Comparison of ENCODE assay signal across 14 mouse cellular contexts in the genomic region with DNA sequence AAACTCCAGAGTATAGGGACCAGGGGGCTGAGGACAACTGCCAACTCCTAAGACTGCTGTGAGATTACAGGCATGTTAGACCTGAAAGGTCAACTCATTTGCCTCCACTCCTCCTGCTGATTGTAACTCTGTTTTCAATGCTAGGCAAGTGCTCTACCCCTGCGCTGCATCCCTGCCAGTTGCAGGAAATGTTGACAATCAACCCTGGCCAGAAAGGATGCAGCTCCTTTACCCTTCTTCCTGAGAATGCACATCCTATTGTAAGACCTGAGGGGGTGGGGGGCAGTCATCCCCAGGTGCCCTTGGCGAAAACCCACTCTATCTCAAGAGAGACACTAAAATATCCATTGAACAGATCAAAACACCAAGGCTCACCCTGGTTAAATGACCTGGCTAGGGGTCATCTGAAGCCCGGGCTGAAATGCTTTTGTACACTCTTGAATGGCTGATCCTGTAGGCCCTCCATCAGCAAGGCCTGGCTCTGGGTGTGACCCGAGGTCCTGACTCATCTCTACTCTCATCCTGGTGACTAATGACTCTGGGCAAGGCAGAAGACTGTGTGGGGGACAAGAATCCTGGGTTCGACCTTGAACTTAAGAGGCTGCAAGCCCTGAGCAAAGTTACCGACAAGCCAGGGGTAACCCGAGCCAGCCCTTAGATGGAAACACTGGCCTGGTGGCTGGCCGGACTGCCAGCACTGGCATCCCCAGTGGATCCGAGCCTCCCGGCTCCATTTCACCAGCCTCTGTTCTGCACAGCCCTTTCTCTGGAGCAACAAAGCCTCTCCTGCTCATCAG. TPM values are rescaled to one million over a fixed set of nuclear protein-coding genes. Genes with fewer than 3 reads are reported as not detected.
DNase-seq lines count a peak whose midpoint lies in the region; ATAC-seq and TF ChIP-seq lines count a peak whose summit lies in the region.
"Had no signal": no experiment of that assay in that cellular context is flagged by ENCODE, and none has a peak within 500 bp of the region (broad histone marks: within the 10 kb centered on the region; RNA-seq: fewer than 3 reads in every experiment).

No protein-coding gene starts in this region.

- H3K27me3 ChIP-seq in kidney, adult 2 months (replicated peaks; ENCODE audit: control insufficient read depth, insufficient read depth, low read length), result no peaks in the 10 kb centered on the region
- no peaks in the 10 kb centered on the region for H3K27me3 ChIP-seq in limb, embryonic 12.5 days
- H3K27me3 ChIP-seq: heart, embryonic 12.5 days; neural tube, embryonic 12.5 days had no signal

- no peak for TF ChIP-seq POLR2A in kidney, adult 2 months (IDR thresholded peaks at IDR 0.05; ENCODE audit: low read depth, low read length)

- H3K4me3 ChIP-seq in kidney, adult 2 months (ENCODE audit: insufficient read depth, low read depth, low read length), result no peak overlapping the region
- no peak overlapping the region for H3K4me3 ChIP-seq in limb, embryonic 12.5 days (replicated peaks)
- H3K4me3 ChIP-seq: erythroblast, embryonic 14.5 days; heart, embryonic 12.5 days; neural tube, embryonic 12.5 days had no signal

- ATAC-seq in limb, embryonic 12.5 days (ENCODE audit: insufficient number of reproducible peaks, insufficient read depth, low FRiP score, low TSS enrichment, low read depth), result no peak
- ATAC-seq: lung, postnatal 0 days had no signal

- H3K9ac ChIP-seq in limb, embryonic 12.5 days (replicated peaks), result no peak overlapping the region
- H3K9ac ChIP-seq: heart, embryonic 12.5 days; neural tube, embryonic 12.5 days had no signal

- H3K4me1 ChIP-seq in kidney, adult 2 months (ENCODE audit: control insufficient read depth, insufficient read depth, low read length), result 0 out of 2 replicates have a peak, but pooled peaks cover 3% of the 10 kb centered on the region
- peaks cover 83% of the 10 kb centered on the region for H3K4me1 ChIP-seq in limb, embryonic 12.5 days (replicated peaks)

- no peaks in the 10 kb centered on the region for H3K36me3 ChIP-seq in kidney, adult 2 months (ENCODE audit: control insufficient read depth, insufficient read depth, low read length)
- no peaks in the 10 kb centered on the region; the same call in 1 of the 2 replicates for H3K36me3 ChIP-seq in limb, embryonic 12.5 days
- H3K36me3 ChIP-seq: heart, embryonic 12.5 days had no signal

- DNase-seq in kidney, adult 2 months, result peak; percentile 23
- DNase-seq in kidney, postnatal 4 days, result no peak
- DNase-seq in ES-CJ7 (ENCODE audit: low read depth, low spot score), result peak; percentile 59
- peak; percentile 56 for DNase-seq in adrenal gland, postnatal 25 days
- DNase-seq in left cerebral cortex, adult 18-20 months (ENCODE audit: low spot score in 2 of 2), result no peak
- no peak for DNase-seq in cerebellum, postnatal 36 days
- DNase-seq in right cerebral cortex, postnatal 36 days (ENCODE audit: low spot score in 2 of 2), result no peak
- DNase-seq: kidney, adult 18-20 months; thymus, postnatal 36 days had no signal

- WGBS in kidney, adult 2 months, result 65% methylated on average over 10 of the region's 10 CpGs
- WGBS in limb, embryonic 12.5 days, result 73% methylated on average over 10 of the region's 10 CpGs

- no peak for TF ChIP-seq CTCF in kidney, adult 2 months (conservative IDR thresholded peaks at IDR 0.05; ENCODE audit: insufficient read depth, insufficient read length, low read depth, low read length)

- no peak overlapping the region for H3K27ac ChIP-seq in kidney, adult 2 months (ENCODE audit: insufficient read depth, low read depth, low read length)
- peak overlapping the region; percentile 72; the same call in 1 of the 2 replicates for H3K27ac ChIP-seq in limb, embryonic 12.5 days
- H3K27ac ChIP-seq: neural tube, embryonic 12.5 days had no signal

- no peak overlapping the region for H3K4me2 ChIP-seq in limb, embryonic 12.5 days
- H3K4me2 ChIP-seq: heart, embryonic 12.5 days; neural tube, embryonic 12.5 days had no signal

- no peaks in the 10 kb centered on the region for H3K9me3 ChIP-seq in limb, embryonic 12.5 days
- H3K9me3 ChIP-seq: heart, embryonic 12.5 days; neural tube, embryonic 12.5 days had no signal

RNA-seq across cellular contexts. Expression of gene Zfp423, which starts 32.2 kb away (rescaled TPM):
- polyA plus RNA-seq in kidney, adult 2 months (2012; rRNA removed), result 4.1 and 5.6 TPM in 2 replicates
- total RNA-seq in adrenal gland, postnatal 25 days (2021), result 14.5 and 17.5 TPM in 2 replicates
- polyA plus RNA-seq in limb, embryonic 12.5 days (2016; fragmentation: Nextera tagmentation; extraction: Ambion mirVana), result 40.3 and 43.9 TPM in 2 replicates
- 10 to 100 TPM; 22.2 to 28.8 TPM for total RNA-seq in left cerebral cortex, adult 18-20 months (2021)
- polyA plus RNA-seq: erythroblast, embryonic 14.5 days had no signal

Comparison
In these comparisons a context has a peak if more than half of its experiments do, and no peak if none do; other contexts are left out.
1. DNase-seq: peak in kidney, adult 2 months (single experiment), ES-CJ7 (single experiment) and adrenal gland, postnatal 25 days (single experiment); none in kidney, postnatal 4 days (0 of 2), left cerebral cortex, adult 18-20 months (0 of 2), cerebellum, postnatal 36 days (0 of 2) and right cerebral cortex, postnatal 36 days (0 of 2).